Mouse (Mus musculus): ENCODE measurements around the gene Nrg3.

Gene Nrg3

GRCm38 (mm10) chr14:38936483-38937054 lies 536.3 kb downstream of the Nrg3 start:
- DNase-seq = no peak

DNA sequence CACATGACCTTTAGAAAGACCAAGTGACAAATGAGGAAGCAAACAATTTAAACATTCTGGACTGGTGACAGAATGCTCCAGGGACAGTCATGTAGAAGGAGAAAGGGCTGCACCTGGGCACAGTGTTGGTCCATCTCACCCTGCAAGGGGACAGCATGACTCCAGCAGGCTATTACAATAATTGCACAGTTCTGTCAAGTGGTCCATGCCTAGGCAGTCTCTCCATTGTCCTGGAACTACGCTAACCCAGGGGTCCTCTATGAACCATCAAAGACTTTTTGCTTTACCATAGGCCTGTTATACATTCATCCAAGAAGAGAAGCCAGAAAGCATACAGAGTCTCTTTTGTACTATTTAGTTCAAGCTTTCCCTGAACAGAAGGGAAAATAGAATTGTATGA lies 549.2 kb downstream of the Nrg3 start:
- DNase-seq = no peak

GRCm38 (mm10) chr14:38920800-38921199 lies 552.1 kb downstream of the Nrg3 start:
- no peak for DNase-seq

DNA sequence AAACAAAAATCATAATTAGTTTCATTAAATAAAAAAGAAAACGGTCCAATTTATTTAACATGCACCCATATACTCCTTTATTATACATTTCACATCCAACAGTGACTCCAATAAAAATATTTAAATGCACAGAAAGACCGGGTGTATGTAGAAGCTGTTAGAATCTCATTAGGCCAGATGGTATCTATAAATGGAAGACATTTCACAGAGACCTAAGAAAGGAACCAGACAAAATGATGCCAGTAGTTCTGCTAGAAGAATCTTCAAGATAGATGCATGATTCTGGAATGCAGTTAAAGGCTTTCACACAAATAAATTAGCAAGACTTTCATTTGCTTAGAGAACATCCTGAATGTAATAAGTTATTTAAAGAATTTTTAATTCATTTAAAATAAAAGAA lies 602.3 kb downstream of the Nrg3 start:
- DNase-seq = no peak

GRCm38 (mm10) chr14:38847566-38847965 lies 625.3 kb downstream of the Nrg3 start:
- DNase-seq = no peak

GRCm38 (mm10) chr14:38847091-38847490 lies 625.8 kb downstream of the Nrg3 start:
- DNase-seq = no peak

DNA sequence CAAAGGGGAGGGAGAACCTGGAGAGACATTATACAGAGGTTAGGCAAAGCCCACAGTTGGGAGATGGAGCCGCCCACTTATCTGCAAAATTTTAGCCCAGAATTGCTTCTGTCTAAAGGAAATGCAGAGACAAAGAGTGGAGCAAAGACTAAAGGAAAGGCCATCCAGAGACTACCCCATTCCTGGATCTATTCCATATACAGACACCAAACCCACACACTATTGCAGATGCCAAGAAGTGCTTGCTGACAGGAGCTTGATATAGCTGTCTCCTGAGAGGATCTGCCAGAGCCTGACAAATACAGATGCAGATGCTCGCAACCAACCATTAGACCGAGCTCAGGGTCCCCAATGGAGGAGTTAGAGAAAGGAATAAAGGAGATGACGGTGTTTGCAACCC lies 637.9 kb downstream of the Nrg3 start:
- DNase-seq = no peak

DNA sequence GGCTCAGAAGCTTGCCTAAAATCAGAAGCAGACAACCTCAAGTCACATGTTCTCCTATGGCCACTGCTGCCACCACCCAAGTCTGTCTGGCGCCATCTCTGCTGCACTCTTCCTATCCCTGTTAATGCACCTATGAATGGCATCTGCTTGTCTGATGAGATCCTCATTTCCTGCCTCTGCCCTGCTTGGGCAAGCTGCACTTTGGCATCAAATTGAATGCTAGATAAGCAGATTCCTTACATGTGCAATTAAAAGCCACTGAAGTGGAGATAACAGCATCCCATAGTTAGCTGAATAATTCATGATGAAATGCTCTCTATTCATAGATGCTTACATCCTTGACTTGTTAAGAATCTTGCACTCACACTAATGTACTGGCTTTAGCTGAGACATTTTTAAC lies 648.0 kb downstream of the Nrg3 start:
- no peak for DNase-seq

DNA sequence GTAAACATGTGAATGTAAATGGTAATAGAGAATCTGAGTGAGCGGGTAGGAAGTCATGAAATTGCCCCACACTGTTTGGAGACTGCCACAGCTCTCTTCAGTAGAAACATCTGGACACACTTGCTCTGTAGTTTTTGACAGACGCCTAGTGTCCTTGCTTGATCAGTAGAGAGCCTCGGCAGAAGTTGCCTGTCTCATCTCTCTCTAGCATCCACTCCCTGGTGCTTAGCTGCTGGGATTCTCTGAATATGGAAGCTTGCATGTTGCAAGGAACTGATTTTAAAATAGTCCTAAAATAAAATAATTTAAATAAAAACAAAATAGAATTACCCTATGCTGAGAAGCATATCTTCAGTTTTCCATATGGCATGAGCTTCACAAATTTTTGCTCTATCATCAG lies 675.9 kb downstream of the Nrg3 start:
- DNase-seq = no peak

DNA sequence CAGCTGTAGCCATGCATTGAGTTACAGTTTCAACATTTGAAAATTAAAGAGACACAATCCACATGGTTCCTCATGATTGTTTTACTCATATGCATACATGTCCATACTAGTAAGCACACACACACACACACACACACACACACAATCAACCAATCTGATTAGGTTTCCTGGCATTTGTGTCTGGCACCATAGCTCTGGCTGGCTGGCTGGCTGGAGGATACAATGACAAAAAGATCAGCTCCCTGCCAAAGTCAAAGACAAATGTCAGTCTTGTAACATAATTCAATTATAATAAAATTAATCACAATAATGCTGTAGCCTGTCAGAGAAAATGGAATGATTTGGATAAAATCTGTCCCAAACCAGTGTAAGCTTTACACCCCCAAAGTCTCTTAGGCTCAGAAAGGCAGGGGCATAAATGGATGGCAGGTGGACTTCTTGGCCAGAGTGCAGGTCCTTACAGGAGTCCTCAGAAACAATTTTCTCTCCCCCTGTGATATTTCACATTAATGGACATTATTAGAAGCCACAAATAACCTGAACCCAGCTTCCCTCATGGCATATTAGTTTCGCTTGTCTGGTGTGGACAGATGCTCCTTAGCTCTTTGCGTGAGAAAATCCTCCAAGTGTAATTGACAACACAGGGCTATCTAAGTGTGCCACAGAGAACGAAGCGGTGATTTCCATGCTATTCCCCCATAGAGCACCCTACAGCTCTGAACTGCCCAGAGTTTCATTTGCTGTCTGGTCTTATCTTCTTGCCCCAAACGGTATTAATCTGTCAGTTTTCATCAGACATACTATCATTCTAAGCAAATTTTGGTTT lies 697.4 kb downstream of the Nrg3 start:
- no peak for DNase-seq

DNA sequence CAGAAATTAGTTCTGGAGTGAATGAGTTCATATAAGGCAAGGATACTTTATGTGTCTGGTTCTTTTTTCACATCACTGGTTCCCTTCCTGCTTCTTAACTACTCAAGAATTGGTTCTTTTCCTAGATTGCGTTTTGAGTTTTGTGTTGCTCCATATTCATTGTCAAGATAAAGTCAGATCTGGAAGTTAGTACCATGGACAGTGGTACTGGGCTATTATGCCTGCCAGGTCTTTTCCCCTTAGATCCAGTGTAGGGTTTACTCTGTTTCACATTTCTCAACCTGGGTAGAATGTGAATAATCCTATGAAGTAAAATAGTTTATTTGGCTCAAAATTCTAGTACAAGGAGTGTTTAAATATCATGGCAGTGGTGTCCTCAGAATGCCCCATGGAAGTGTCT lies 698.1 kb downstream of the Nrg3 start:
- DNase-seq = no peak

DNA sequence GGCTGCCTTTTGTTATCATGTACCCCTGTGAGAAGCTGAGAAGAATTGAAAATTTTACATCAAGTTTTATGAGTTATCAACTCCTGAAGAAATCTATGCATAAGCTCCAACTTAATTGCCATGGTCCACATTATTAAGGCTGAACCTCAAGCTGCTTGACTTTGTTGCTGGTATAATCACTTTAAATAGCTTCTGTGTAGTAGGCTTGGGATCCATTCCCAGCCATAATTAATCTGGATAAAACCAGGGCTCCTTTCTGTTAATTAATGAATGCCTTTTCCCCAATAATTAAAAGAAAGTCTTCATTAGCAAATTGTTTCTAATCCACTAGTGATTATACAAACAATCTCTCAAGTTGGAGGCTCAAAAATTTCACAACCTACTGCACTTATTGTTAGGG lies 742.4 kb downstream of the Nrg3 start:
- DNase-seq = no peak

DNA sequence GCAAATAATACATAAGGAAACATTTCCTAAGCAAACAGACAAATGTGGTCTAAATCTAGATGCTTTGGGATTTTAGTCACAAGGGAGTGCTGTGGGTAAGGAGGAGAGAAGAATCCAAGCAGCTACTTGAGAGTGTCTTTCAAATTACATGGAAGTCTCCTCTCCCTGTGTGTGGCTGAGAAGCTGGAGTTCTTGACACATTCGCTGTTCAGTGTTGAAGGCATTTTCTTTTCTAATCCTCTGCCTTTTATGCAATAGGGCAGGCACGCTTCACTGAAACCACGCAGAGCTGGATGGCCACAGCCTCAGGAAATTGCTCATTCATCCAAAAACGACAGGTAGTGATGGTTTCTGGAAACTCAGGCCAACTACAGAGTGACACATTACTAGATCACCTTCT lies 769.0 kb downstream of the Nrg3 start:
- no peak for DNase-seq

DNA sequence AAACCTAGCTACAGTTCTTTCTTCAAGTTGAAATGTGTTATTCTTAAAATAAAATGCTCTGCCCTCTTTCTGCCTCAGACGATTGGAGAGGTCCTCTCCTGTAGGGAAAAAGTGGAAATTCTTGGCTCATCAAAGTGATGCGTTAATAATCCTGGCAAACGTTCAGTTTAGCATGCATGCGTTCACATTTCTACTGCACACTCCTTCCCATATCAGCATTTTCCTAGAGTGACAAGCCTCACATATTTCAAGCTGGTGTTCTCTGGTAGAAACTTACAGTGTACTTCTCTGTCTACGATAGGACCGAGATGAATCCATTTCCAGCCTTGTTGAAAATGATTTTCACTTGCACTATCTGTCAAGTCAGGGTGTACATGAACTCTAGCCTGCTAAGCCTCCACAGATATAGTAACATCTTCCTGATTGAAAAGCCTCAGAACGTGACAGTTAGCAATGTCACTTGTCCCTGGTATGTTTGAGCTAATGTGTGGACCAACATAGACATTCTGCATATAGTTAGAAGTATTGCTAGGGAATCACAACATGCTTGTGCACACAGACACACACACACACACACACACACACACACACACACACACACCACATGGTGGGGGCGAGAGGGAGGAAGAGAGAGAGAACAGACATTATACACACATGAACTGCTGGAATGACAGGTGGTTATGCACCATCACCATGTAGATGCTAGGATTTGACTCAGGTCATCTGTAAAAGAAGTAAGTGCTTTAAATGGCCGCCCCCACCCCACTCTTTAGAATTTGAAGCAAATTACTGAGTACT lies 770.1 kb downstream of the Nrg3 start:
- no peak for DNase-seq

DNA sequence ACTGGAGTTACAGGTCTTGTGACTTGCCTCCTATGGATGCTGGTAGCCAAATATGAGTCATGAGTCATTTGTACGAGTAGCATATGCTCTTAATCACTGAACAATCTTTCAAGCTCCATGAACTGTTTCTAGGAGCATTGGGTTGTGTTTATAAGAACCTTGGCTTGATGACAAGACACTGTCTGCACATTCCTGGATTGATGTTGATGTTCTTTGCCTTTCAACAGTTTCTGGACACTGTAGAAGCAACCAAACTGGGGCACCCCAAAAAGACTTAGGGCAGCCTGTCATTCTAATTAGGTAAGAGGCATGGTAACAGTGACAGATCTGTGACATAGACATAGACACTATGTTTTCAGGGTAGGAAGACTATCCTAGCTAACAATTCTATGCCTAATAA lies 771.5 kb downstream of the Nrg3 start:
- DNase-seq = no peak

DNA sequence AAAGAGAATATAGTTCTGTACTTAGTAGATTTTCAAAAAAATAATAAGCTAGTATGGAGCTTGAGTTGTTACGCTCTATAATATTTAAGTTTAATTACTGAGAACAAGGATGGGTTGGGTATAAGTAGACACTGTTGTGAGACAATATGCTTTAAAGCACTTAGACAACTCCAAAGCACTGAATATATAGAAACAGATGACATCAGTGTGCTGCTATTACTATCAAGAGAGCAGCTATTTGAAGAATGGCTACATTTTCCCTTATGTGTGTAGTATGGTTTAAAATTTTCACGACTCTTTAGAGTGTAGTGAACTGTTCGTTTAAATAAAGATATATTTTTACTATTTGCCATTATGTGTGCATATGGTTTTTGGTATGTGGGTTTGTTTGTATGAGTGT lies 771.9 kb downstream of the Nrg3 start:
- no peak for DNase-seq

DNA sequence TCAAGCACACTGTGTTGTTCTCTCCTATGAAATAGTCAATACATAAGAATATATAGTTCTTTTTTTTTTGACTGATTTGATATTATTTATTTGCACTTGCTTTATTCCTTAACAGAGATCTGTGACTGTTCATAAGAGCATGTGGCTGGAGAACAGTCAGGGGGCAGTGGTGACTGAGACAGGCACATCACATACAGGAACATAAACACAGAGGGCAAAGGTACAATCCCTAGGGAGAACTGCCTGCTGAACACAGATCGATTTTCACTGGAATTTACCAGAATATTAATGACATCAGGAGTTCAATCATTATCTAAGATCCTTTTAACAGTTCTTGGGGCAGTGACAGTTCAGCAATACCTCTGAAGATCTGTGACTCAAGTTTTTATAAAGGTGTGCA lies 812.9 kb downstream of the Nrg3 start:
- DNase-seq = no peak

- no peak for DNase-seq
These were observed 835.8 kb downstream of the Nrg3 start for GRCm38 (mm10) chr14:38637070-38637469.

- DNase-seq = no peak
These were observed 842.8 kb downstream of the Nrg3 start for GRCm38 (mm10) chr14:38630114-38630513.

DNA sequence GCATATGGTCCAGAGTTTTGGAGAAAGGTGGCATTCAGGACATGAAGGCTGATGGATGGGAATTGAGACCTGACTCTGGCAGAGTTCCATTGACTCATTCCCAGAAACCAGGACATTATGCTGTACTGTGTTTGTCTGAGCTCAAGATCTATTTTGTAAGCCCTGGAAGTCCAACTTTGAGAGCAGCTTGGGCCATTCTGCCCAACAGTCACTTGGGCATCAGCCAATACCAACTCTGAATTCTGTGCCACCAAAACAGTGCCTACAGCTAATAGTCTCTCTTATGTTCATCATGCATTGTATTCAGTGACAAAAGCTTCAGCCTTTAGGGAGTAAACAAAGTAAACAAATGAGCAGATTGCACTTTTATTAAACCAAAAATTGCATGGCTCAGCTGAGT lies 843.2 kb downstream of the Nrg3 start:
- no peak for DNase-seq

- DNase-seq = no peak
These were observed 843.8 kb downstream of the Nrg3 start for GRCm38 (mm10) chr14:38628862-38629619.

DNA sequence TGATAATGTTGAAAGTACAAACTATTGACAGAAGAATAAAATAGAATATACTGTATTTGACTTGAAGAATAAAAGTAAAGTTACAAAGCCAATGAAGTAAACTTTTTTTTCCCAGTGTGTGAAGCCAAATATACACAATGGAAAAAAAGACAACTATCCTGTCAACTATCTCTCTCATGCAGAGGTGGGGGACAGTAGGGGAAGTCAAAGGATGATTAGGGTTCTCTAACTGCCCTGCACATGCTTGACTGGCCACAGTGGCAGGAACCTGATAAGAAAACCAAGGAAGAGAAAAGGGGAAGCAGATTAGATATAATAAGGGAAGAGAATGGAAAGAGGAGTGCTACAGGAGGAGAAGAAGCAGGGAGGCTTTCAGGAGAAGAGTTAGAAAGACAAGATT lies 855.9 kb downstream of the Nrg3 start:
- DNase-seq = no peak

DNA sequence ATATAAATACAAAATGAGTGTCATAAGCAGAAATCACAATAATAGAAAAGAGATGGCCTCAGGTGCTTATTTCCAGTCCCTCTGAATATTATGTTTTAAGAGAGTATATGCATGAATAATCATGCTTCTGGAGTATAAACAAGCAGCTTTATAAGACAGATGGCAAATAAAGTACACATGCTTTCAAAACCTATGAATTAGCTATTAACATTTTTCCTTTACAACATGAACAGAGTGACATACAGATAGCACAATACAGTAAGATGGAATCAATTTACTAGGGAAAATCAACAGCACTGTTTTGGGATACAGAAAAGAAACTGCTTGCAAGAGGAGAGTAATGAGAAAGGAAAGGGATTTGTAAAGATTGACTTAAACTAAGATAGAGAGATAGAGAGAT lies 875.2 kb downstream of the Nrg3 start:
- DNase-seq = no peak

Measured in kidney, postnatal 25 days (tissue).